Mouse (Mus musculus): ENCODE measurements at regions not wholly inside any gene's neighbourhood (a gene's known extent, or its start where the extent isn't known, plus 50 kb on each side); places are given as distances from the start of the nearest gene placed in this dataset.
A peak's percentile ranks its signal among the peaks of the same experiment; 100 is the strongest.

- no peak for DNase-seq
Measured at GRCm38 (mm10) chr16:29837874-29838273, 226.3 kb upstream of the Hes1 start.

- DNase-seq = peak; percentile 77 to 82
Measured at GRCm38 (mm10) chr16:29838981-29839661, 225.1 kb upstream of the Hes1 start.

- DNase-seq = no peak
Measured at GRCm38 (mm10) chr16:29839662-29840001, 224.6 kb upstream of the Hes1 start.

GRCm38 (mm10) chr16:29840412-29840811 is 223.8 kb upstream of the Hes1 start:
- DNase-seq = no peak

- no peak for DNase-seq
Measured at GRCm38 (mm10) chr16:29841132-29841531, 223.1 kb upstream of the Hes1 start.

DNA sequence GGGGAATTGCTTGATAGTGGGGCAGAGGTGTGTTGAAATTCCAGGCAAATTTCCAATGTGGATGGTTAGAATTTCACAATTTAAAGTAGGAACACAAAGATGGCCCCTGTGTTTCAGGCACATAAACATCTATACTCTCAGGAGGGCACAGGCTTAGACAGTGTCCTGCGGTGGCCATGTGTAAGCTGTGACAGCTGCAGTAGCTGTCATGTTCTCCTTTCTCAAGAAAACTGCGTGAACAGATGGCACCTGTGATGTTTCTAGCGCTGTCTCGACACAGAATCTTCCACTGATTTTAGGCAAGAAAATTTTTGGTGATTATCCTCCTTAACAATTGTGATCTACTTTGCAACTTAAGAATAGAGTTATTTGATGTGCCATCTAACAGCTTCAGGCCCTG is 222.1 kb upstream of the Hes1 start:
- no peak for DNase-seq

GRCm38 (mm10) chr16:29843490-29843889 is 220.7 kb upstream of the Hes1 start:
- DNase-seq = no peak

DNA sequence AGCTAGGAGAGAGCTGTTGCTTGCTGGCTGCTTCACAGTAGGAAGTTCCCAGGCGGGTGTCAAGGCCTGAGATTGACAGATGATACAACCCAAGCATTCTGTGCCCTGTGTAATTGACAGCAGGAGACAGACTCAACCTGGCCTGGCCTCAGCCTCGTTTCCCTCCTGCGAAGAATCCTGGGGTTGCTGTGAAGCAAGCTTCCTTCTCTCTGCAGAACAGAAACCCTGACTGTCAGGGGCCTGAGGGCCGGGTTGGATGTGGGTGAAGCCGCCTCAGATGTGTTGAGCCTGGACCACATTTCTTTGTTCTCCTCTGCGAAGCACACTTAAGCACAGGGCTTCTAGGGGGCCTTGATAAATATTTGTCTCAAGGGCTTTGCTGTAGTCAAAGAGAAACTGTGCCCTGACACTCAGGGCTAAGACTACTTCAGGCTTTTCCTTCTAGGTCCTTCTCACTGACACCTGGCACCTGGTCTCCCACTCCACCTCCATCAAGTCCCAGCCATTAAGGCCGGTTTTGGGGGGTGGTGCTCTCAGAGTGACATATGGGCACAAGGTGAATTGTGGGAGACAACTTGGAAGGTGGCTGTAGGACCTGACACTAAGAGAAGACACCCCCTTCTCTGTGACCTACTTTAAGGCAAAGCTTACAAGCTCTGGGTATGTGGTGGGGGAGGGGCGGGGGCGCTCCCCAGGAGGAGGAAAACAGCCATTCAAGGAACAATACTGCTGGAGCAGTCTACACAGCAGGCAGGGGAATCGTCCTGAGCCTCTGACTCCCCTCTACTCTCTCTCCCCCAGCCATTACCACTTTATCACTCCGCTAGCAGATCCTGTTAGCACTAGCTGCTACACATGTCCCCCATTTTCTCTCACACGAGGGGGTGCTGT is 219.2 kb upstream of the Hes1 start:
- peak in 1 of 2 experiments; percentile 22 for DNase-seq

DNA sequence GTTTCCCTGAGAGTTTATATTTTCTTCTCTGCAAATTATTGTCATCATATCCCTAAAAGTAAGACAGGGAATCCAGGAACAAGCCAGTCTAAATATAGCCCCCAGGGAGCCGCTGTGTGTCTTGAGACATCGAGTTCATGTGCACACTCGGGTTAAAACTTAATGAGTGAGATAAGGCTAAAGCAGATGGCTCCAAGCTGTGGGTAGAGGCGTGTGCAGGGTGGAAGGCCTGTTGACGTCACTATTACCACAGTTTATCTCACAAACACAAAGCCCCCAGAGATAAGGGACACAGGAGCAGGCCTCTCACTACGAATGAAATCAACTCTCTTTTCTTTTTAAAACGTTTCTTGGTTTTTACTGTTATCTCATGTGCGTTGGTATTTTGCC is 218.6 kb upstream of the Hes1 start:
- DNase-seq = peak in 1 of 2 experiments; percentile 11

- DNase-seq = no peak
Measured at GRCm38 (mm10) chr16:29847059-29847458, 217.1 kb upstream of the Hes1 start.

DNA sequence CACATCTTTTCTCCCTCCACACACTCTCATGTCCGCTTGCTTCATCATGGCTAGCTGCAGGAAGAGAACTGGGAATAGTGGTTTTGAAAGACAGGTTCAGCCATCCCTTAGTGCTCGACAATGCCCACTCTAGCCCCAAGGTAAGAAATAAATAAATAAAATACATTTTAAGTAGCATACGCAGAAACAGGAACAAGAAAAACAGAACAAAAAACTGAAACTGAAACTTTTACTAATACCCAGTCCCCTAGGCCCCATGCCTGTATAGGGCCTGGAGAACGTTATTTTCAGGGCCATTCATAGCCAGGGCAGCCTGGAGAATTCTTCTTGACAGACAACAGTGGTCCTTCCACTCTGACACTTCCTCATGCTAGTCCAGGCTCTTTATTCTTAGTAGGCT is 216.4 kb upstream of the Hes1 start:
- DNase-seq = no peak

GRCm38 (mm10) chr16:29848527-29848926 is 215.7 kb upstream of the Hes1 start:
- DNase-seq = no peak

DNA sequence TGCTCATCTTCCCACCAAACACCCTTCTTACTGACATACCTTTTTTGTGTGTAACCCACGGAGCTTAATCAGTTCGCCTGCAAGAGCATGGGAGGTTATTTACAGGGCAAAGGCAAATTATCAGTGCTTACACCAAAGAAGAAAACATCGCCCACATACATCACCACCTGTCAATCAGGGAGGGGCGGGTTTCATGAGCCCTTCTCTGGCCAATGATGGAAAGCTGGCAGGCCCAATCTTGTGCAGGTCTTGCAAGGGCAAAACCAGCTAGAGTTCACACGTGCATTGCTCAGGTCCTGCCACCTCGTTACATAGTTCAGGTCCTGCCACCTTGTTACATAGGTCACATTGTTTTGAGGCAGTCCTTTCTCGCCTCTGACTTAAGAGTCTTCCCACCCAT is 214.7 kb upstream of the Hes1 start:
- no peak for DNase-seq

DNA sequence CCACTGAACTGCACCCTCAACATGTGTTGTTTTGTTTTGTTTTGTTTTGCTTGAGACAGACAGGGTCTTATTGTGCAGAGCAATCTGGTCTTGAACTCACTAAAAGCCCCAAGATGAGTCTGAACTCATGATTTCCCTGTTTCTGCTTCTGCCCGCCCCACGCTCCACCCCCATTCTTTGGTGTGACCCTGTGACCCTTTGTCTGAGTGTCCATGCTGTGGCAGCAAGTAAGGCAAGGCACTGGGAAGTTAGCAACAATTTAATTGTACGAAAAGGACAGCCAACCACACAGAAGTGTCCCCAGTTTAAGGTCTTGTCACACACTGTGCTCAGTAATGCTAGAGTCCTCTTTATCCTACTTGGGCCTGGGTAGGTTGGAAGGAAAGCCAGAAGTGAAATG is 213.6 kb upstream of the Hes1 start:
- no peak for DNase-seq

DNA sequence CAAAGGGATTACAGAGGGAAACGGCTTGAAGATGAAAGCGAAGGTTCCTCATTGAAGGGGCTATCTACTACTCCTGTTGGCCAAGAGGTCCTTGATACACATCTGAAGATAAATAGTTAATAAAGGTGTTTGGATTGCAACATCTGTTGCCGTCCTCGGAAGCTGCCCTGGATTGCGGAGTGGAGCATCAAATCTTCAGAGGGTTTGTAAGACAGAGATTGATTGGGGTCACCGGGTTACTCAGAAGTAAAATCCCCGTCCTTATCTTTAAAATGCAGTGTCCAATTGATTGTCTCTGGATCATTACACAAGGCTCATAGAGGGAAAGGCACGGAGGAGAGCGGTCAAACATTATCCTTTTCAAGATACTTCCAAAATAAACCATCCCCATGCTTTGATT is 212.4 kb upstream of the Hes1 start:
- DNase-seq = no peak

DNA sequence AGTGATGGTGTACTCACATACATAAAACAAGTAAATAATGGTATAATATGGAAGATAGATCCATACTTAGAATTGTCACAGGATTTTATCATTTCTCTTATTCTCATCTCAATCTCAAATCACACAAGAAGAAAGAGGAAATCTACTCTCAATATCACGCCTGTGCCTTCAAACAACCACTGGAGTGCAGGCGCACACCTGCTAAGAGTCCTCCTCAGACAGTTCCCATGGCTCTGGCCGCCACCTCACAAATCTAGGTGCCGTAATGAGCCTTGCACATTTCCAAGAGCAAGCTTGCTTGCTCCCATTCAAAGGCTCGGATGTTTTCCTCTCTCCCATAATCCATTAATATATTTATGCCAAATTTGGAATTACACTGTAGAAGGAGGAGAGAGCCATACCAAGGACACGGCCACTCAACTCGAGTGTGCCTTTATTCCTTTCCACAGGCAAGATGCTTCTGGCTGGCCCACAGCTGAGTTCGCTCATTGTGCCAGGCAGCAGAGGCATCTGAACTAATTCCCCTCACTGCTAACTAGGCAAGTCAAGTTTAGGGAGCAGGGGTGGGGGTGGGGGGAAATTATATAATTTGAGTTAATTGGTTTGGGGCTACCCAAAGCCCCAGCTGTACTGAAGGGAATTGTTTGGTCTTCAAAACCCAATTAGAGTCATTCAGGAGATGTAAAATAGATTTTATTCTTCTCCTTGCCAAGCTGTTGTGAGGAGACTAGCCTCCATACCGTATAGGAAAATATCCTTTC is 209.2 kb upstream of the Hes1 start:
- DNase-seq = no peak

GRCm38 (mm10) chr16:29856545-29856944 is 207.6 kb upstream of the Hes1 start:
- no peak for DNase-seq

- no peak for DNase-seq
Measured at GRCm38 (mm10) chr16:29858645-29859044, 205.5 kb upstream of the Hes1 start.

- DNase-seq = no peak
Measured at GRCm38 (mm10) chr16:29860306-29860705, 203.9 kb upstream of the Hes1 start.

- DNase-seq = no peak
Measured at GRCm38 (mm10) chr16:29861056-29861455, 203.1 kb upstream of the Hes1 start.

DNA sequence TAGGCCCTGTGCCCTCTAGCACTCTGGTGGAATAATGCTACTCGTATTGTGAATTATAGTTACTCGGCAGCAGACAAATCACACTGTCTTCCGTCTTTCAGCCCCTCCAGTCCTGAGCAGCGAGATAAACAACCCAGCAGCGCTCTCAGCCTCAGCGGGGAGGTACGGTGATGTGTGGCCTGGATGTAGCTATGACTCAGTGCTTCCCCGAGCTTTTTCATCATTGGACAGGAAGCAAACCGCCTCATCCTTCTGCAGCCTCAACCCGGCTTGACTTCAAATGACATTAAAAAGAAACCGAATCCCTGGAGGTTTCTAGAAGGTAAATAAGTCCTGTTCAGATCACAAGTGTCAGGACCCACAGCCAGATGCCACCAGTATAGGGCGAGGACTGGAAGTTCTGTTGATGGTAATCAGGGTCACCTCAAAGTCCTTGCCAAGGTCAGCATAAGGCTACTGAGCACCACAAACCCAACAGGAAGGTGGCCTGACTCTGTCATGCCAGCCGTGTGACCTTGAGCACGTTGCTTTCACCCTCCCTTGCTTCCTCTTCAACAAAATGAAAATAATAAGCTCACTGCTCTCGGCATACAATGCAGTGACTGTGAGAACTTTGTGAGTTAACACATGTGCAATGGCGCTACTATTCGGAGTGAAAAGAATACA is 199.0 kb upstream of the Hes1 start:
- no peak for DNase-seq

- no peak for DNase-seq
Measured at GRCm38 (mm10) chr16:29871395-29871794, 192.8 kb upstream of the Hes1 start.

- no peak for DNase-seq
Measured at GRCm38 (mm10) chr16:29876196-29876595, 188.0 kb upstream of the Hes1 start.

All from kidney, postnatal 4 days (tissue).